Mouse (Mus musculus) spleen, adult 2 months (tissue): Measurements from ENCODE around the gene Phkb.

Source experiments
- CTCF ChIP-seq: fragments of 200-500 bp; IDR thresholded peaks from 2 replicates; pipeline ENCODE4 v1.5.1; 2011; ENCODE audit warnings: mild to moderate bottlenecking, inconsistent platforms; ENCODE audit not compliant: insufficient read depth, insufficient read length, insufficient replicate concordance; ENCODE audit errors: extremely low read depth
- POLR2A ChIP-seq: fragments of 200-500 bp; IDR thresholded peaks from 2 replicates; pipeline ENCODE4 v1.6.1; 2011; ENCODE audit warnings: low read depth, low read length, inconsistent platforms

GRCm38 (mm10) chr8:85937343-85937742 is 96.6 kb downstream of the Phkb start:
- TF ChIP-seq CTCF (no peak), POLR2A (no peak)
